Mouse (Mus musculus): ENCODE results near the gene Cpeb3. TPM values are rescaled to one million over a fixed set of nuclear protein-coding genes. Genes with fewer than 3 reads are reported as not detected.
"Not testable (repeated sequence)": the region's sequence is repeated elsewhere in the genome, so short reads cannot be mapped to it uniquely, and the experiment has no call there.

Gene Cpeb3
- polyA plus RNA-seq, 1 experiment from 2014 or later: 7.7 TPM

DNA sequence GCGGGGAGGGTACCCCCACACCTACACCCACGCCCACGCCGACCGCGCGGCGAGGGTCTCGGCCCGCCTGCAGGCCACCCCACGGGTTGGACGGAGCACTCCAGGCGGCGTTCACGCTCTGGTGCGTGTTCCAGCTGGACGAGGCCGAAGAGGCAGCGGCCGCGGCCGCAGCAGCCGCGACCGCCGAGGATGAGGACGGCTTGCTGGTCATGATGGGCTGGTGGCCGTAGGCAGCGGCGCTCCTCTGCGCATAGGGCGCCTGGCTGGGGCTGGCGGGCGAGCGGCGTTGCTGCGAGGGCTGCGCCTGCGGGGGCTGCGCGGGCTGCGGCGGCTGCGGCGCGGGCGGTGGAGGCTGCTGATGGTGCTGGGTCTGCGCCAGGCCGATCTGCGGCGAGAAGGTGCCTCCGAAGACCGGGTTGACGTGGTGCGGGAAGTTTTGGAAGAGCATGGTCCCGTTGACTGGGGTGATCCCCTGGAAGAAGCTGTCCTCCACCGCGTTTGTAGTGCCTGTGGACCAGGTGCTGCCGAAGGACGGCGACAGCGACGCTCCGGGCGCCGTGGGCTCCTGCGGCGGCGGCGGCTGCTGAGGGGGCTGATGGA, 34.2 kb downstream of the Cpeb3 start:
- peak overlapping the region; percentile 77 for H3K9ac ChIP-seq
- H3K4me1 ChIP-seq: peaks cover 21% of the 10 kb centered on the region; the same call in 1 of the 2 replicates
- H3K4me2 ChIP-seq (replicated peaks): peak overlapping the region; percentile 100
- H3K4me3 ChIP-seq: peak overlapping the region; percentile 67
- no peaks in the 10 kb centered on the region for H3K9me3 ChIP-seq
- H3K27me3 ChIP-seq (replicated peaks): peaks cover 9% of the 10 kb centered on the region
- ATAC-seq (ENCODE audit: low FRiP score, low read depth): peak; percentile 61
- under 1% methylated on average over 70 of the region's 70 CpGs for WGBS
- H3K36me3 ChIP-seq: no peaks in the 10 kb centered on the region
- H3K27ac ChIP-seq: peak overlapping the region; percentile 74

DNA sequence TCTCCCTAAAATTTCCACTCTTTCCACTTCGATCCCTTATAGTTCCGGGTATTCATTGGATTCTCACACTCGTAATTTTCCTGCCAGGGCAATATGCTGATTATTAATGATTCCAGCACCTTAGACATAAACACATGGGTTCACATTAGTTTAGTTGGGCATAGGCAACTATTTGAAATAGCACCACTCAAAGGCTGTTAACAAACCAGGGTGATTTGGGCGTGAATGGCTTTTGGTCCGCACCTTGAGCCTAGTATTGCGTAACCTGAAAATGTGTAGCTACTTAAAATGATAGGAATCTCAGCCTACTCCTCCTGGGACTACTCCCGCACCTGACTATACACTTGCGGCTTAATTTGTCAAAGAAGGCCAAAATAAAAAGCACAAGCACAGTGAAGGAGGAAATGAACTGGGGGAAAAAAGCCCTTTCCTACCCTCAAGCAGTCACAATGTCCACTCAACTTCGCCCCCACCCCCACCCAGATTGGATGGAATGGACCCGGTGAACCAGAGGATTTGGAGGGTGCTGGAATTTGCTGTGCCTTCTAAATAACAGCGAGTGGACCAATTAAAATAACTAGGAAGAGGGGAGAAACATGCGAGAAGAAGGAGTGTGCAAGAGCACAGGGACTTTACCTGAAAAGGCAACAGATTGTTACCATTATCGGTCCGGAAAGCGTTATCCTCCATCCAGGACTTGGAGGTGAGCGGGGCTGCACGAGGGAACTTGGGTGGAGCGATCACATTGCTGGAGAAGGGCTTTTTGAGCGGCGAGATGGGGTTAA, 34.9 kb downstream of the Cpeb3 start:
- no peak overlapping the region for H3K27ac ChIP-seq

DNA sequence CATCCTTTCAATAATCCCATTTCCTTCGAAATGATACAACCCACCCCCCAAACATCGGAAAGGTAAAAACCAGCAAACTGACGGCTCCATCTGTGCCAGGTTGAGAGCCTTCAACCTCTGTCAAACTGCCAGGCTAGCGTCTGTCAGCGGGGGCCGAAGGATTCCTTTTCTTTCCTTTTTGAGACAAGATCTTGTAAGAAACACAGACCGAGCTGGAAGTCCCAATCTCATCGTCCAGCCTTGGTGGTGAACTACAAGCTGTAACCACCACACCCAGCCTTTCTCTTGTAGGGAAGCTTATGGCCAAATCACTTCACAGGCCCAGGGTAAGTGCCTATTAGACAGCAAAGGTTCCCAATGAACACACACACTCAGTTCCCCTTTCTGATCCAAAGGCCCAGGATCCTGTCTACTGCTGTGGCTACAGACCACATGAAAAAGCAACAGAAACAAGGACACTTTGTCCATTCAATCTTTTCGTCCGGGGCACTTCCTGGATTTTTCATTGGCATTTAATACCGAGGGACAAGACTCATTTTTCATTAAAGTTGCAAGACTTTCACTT, 35.8 kb downstream of the Cpeb3 start:
- H3K27ac ChIP-seq: no peak overlapping the region
- no peaks in the 10 kb centered on the region for H3K36me3 ChIP-seq
- peaks cover 9% of the 10 kb centered on the region for H3K27me3 ChIP-seq (replicated peaks)
- ATAC-seq (ENCODE audit: low FRiP score, low read depth): no peak
- H3K9me3 ChIP-seq: no peaks in the 10 kb centered on the region
- H3K9ac ChIP-seq: no peak overlapping the region
- no peak overlapping the region for H3K4me3 ChIP-seq
- 77% methylated on average over 11 of the region's 11 CpGs for WGBS
- H3K4me1 ChIP-seq: peaks cover 21% of the 10 kb centered on the region; the same call in 1 of the 2 replicates
- peak overlapping the region; percentile 100 for H3K4me2 ChIP-seq (replicated peaks)

More for the DNA sequence above, 34.9 kb downstream of the Cpeb3 start:
- no peaks in the 10 kb centered on the region for H3K36me3 ChIP-seq
- H3K27me3 ChIP-seq (replicated peaks): peaks cover 9% of the 10 kb centered on the region
- 30% methylated on average over 19 of the region's 20 CpGs for WGBS
- H3K9ac ChIP-seq: peak overlapping the region; percentile 77
- no peaks in the 10 kb centered on the region for H3K9me3 ChIP-seq
- peak overlapping the region; percentile 67 for H3K4me3 ChIP-seq
- ATAC-seq (ENCODE audit: low FRiP score, low read depth): no peak
- H3K4me2 ChIP-seq (replicated peaks): peak overlapping the region; percentile 100
- H3K4me1 ChIP-seq: peaks cover 21% of the 10 kb centered on the region; the same call in 1 of the 2 replicates

DNA sequence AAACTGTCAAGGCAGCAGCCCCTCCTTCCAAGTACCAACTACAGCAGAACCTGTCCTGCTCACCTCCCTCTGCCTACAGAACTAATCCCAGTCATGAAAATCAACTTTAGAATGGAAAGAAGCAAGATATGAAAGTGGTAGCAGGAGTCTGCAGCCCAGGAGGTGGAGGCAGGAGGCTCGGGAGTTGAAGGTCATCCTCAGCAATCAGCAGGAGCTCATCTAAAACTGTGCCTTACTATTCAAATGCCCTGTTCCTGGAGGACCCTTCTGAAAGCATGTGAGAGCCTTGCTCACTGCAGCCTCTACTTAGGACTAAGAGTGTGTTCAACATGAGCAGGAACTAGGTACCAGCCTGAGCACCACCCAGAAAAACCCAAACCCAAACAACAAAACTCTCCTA, 36.3 kb downstream of the Cpeb3 start:
- Histone ChIP-seq H3K27me3 (replicated peaks) (peaks cover 9% of the 10 kb centered on the region), H3K27ac (no peak overlapping the region), H3K9ac (no peak overlapping the region), H3K36me3 (no peaks in the 10 kb centered on the region), H3K4me1 (peaks cover 21% of the 10 kb centered on the region; the same call in 1 of the 2 replicates), H3K4me2 (replicated peaks) (peak overlapping the region; percentile 100), H3K4me3 (no peak overlapping the region), H3K9me3 (no peaks in the 10 kb centered on the region)
- no peak for ATAC-seq (ENCODE audit: low FRiP score, low read depth)
- 44% methylated on average over 1 of the region's 1 CpGs for WGBS

DNA sequence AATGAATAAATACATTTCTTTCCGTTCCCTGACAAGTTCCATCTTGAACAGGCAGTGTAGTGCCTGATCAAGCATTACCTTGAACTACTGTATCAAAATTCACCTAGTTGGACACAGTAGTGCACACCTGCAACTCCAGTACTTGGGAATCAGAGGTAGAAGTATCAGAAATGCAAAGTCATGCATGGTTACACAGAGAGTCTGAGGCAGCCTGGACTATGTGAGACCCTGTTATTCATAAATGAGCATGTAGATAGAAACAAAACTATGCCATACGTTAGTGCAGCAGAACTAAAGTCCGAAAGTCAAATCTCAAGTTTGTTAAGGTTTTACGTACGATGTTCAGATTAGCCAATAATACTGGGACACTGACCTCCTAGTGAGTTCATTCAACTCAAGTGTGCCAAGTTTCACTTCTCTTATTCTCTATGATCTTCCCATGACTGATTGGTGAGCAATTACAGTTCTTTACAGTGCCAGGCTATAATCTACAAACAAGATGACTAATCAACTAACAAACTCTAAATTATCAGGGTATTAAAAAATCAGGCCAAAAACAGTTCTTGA, 51.5 kb downstream of the Cpeb3 start:
- Histone ChIP-seq H3K9me3 (no peaks in the 10 kb centered on the region), H3K9ac (no peak overlapping the region), H3K27me3 (replicated peaks) (no peaks in the 10 kb centered on the region), H3K36me3 (no peaks in the 10 kb centered on the region), H3K4me1 (no peaks in the 10 kb centered on the region), H3K4me3 (no peak overlapping the region), H3K27ac (no peak overlapping the region), H3K4me2 (replicated peaks) (no peak overlapping the region)
- ATAC-seq (ENCODE audit: low FRiP score, low read depth): no peak
- 91% methylated on average over 5 of the region's 5 CpGs for WGBS

DNA sequence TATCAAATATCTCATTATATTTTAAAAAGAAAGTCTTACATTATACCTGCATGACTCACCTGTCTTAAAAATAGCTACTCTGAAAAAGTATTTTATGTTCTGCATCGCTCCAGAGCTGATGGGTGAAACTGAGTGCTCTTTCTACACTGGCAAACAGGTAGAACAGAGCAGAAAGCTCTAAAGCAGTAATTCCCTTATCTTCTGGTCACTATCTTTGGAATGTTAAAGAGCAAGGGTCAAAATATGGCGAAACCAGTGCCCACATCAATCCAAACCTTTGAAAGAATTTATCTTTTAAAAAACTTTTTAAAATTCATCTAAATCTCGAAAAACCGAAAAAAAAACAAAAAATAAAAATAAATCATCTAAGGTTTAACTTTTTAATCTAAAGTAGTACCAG, 52.4 kb downstream of the Cpeb3 start:
- no peaks in the 10 kb centered on the region for H3K36me3 ChIP-seq
- no peak overlapping the region for H3K27ac ChIP-seq
- H3K9me3 ChIP-seq: no peaks in the 10 kb centered on the region
- ATAC-seq (ENCODE audit: low FRiP score, low read depth): no peak
- no peak overlapping the region for H3K4me2 ChIP-seq (replicated peaks)
- no peak overlapping the region for H3K9ac ChIP-seq
- H3K4me3 ChIP-seq: no peak overlapping the region
- H3K27me3 ChIP-seq (replicated peaks): no peaks in the 10 kb centered on the region
- no peaks in the 10 kb centered on the region for H3K4me1 ChIP-seq
- 84% methylated on average over 4 of the region's 4 CpGs for WGBS

DNA sequence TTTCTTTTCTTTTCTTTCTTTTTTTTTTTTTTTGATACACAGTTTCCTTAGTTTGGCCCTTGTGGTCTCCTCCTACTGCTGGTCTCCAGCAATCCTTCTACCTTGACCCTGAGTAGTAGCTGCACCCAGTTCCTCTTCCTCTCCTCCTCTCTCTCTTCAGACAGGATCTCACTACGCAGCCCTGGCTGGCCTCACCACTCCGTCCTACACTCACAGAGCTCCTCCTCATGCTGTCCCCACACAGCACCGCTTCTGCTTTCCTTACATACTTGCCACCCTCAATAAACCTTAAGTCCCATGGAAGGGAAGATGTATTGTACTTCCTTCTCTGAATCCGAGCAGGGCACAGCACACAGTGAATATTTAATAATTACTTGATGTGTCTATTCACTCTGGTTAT, 61.3 kb downstream of the Cpeb3 start:
- Histone ChIP-seq H3K9ac (no peak overlapping the region), H3K27me3 (replicated peaks) (no peaks in the 10 kb centered on the region), H3K36me3 (no peaks in the 10 kb centered on the region), H3K4me2 (replicated peaks) (no peak overlapping the region), H3K4me3 (no peak overlapping the region), H3K4me1 (no peaks in the 10 kb centered on the region), H3K9me3 (no peaks in the 10 kb centered on the region), H3K27ac (no peak overlapping the region)
- no peak for ATAC-seq (ENCODE audit: low FRiP score, low read depth)
- WGBS: 80% methylated on average over 4 of the region's 4 CpGs

DNA sequence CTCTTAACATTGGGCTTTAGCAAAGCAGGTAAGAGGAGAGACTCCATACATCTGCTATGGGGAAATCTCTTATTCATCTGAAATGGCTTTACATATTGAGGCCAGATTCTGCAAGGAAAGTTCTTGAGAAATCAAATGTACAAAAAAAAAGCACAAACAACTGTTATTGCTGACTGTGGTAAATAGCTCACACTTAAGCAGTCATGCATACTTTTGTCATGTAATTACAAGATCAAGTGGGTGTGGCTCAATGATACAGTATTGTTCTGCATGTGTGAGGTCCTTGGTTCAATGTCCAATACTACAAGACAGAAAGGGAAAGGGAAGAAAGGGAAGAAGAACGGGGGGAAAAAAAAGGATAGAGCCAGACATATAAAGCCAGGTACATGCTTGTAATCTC, 62.6 kb downstream of the Cpeb3 start:
- 75% methylated on average over 1 of the region's 1 CpGs for WGBS
- no peak overlapping the region for H3K4me2 ChIP-seq (replicated peaks)
- H3K4me1 ChIP-seq: no peaks in the 10 kb centered on the region

DNA sequence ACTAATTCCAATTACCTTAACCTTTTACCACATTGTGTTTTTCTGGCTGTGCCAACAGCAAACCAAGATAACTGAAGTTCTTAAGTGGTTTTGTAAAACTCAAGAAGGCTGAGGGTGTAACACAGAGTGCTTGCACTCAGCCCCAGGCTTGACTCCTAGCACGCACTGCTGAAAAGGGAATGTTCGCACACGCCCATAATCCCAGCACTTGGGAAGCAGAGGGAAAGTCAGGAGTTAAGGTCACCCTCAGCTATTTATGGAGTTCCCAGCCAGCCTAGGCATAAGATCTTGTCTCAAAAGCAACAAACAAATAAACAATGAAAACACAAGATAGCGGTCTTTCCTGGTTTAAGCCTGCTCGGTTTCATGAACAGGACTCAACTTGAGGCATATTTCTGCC, 63.0 kb downstream of the Cpeb3 start:
- H3K9ac ChIP-seq: no peak overlapping the region
- no peaks in the 10 kb centered on the region for H3K27me3 ChIP-seq (replicated peaks)
- no peaks in the 10 kb centered on the region for H3K9me3 ChIP-seq
- H3K36me3 ChIP-seq: no peaks in the 10 kb centered on the region
- H3K4me2 ChIP-seq (replicated peaks): no peak overlapping the region
- 94% methylated on average over 5 of the region's 5 CpGs for WGBS
- no peaks in the 10 kb centered on the region for H3K4me1 ChIP-seq
- ATAC-seq (ENCODE audit: low FRiP score, low read depth): no peak
- H3K27ac ChIP-seq: no peak overlapping the region
- no peak overlapping the region for H3K4me3 ChIP-seq

More for the DNA sequence above, 62.6 kb downstream of the Cpeb3 start:
- Histone ChIP-seq H3K9me3 (no peaks in the 10 kb centered on the region), H3K27me3 (replicated peaks) (no peaks in the 10 kb centered on the region), H3K36me3 (no peaks in the 10 kb centered on the region), H3K4me3 (no peak overlapping the region), H3K27ac (no peak overlapping the region), H3K9ac (no peak overlapping the region)
- ATAC-seq (ENCODE audit: low FRiP score, low read depth): no peak

DNA sequence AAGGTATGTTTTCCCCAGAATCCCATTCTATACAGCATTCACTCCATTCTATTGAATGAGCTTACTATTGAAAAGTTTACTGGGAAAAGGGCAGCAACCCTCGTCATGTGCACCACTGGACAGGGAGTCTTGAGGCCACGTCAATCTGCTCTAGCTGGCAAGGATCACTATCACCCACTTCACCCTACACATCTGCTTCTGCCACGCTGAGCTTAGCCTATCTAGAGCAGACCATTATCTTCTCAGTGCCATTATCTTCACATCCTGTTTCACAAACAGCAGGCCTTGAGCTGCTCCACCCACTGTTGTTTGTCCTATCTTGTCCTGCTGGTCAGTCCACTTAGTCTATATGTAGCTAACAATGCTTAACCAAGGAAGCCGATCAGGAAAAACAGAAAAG, 66.8 kb downstream of the Cpeb3 start:
- ATAC-seq (ENCODE audit: low FRiP score, low read depth): no peak
- no peak overlapping the region for H3K27ac ChIP-seq
- no peaks in the 10 kb centered on the region for H3K36me3 ChIP-seq
- H3K9me3 ChIP-seq: no peaks in the 10 kb centered on the region
- H3K4me2 ChIP-seq (replicated peaks): no peak overlapping the region
- no peaks in the 10 kb centered on the region for H3K27me3 ChIP-seq (replicated peaks)
- WGBS: 84% methylated on average over 4 of the region's 4 CpGs
- H3K4me3 ChIP-seq: no peak overlapping the region
- H3K4me1 ChIP-seq: no peaks in the 10 kb centered on the region
- H3K9ac ChIP-seq: no peak overlapping the region

DNA sequence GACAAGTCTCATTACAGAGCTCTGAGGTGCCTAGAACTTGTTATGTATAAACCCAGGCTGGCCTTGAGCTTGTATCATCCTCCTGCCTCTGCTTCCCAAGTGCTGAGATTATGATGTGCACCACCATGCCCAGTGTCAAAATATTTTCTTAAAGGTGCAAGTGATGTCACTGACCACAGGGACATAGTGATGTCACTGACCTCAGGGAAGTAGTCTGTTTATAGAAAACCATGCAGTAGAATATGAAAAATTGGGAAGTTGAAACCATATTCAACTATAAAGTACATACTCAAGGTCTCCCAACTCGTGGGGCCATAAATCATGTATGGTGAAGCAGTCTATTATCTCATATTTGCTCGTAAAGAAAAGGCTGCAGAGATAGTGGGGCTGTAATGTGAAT, 71.3 kb downstream of the Cpeb3 start:
- no peaks in the 10 kb centered on the region for H3K9me3 ChIP-seq
- no peak overlapping the region for H3K4me2 ChIP-seq (replicated peaks)
- H3K36me3 ChIP-seq: no peaks in the 10 kb centered on the region
- H3K4me3 ChIP-seq: no peak overlapping the region
- H3K27ac ChIP-seq: no peak overlapping the region
- H3K27me3 ChIP-seq (replicated peaks): no peaks in the 10 kb centered on the region
- WGBS: 56% methylated on average over 2 of the region's 2 CpGs
- H3K9ac ChIP-seq: no peak overlapping the region
- H3K4me1 ChIP-seq: no peaks in the 10 kb centered on the region
- no peak for ATAC-seq (ENCODE audit: low FRiP score, low read depth)

DNA sequence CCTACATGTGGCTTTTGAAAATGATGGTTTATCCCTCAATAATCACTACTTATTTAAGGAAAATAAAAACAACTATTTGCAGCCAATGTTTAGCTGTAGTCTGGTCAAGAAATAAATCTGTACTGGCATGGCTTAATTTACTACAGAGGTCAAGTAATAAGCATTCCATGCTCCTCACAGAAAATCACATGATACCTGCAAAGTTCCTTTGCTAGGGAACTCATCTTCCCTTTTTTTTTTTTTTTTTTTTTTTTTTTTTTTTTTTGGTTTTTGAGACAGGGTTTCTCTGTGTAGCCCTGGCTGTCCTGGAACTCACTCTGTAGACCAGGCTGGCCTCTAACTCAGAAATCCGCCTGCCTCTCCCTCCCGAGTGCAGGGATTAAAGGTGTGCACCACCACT, 72.9 kb downstream of the Cpeb3 start:
- ATAC-seq (ENCODE audit: low FRiP score, low read depth); H3K36me3 ChIP-seq; H3K27me3 ChIP-seq (replicated peaks); H3K9ac ChIP-seq; H3K9me3 ChIP-seq; H3K4me3 ChIP-seq; H3K4me2 ChIP-seq (replicated peaks); H3K4me1 ChIP-seq; H3K27ac ChIP-seq: not testable (repeated sequence)
- WGBS: 93% methylated on average over 2 of the region's 2 CpGs

All from neural tube, embryonic 12.5 days (tissue).